Mouse (Mus musculus): ENCODE results near the gene Itpkc.

DNA sequence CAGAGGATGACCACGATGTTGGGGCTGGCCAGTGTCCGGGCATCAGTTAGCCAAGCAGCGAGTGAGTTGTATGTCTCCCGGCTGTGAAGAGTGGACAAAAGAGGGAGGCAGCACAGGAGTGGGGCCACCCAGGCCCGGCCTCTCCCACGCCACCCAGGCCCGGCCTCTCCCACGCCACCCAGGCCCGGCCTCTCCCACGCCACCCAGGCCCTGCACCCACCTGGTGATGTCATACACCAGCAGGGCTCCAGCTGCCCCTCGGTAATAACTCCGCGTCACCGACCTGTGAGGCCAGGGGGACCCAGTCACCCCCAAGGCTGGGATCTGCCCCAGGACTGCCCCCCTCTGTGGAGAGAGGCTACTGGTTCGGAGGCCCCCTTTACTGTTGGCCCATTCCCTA, 54.0 kb downstream of the Itpkc start:
- TF ChIP-seq CTCF (IDR thresholded peaks at IDR 0.05; ENCODE audit: control insufficient read depth, insufficient read depth, insufficient replicate concordance, low read depth, low read length) (no peak), POLR2A (IDR thresholded peaks at IDR 0.05; ENCODE audit: control insufficient read depth, low read depth, low read length) (no peak)
